Mouse (Mus musculus) cerebellum, adult 8-10 months (tissue): ENCODE data around the gene Rps24.
"Not testable (repeated sequence)": the region's sequence is repeated elsewhere in the genome, so short reads cannot be mapped to it uniquely, and the experiment has no call there.

Experiments
- DNase-seq: peaks from one replicate; pipeline ENCODE4 v3.0.0; 2022

Rps24 gene

GRCm38 (mm10) chr14:24486773-24487227 is at the start of gene Rps24, which contains the start of gene Polr3a:
Gene Rps24, plus strand, starts transcription at chr14:24487125.
Gene Polr3a, minus strand, starts transcription at chr14:24487058.
- peak; percentile 90 for DNase-seq

DNA sequence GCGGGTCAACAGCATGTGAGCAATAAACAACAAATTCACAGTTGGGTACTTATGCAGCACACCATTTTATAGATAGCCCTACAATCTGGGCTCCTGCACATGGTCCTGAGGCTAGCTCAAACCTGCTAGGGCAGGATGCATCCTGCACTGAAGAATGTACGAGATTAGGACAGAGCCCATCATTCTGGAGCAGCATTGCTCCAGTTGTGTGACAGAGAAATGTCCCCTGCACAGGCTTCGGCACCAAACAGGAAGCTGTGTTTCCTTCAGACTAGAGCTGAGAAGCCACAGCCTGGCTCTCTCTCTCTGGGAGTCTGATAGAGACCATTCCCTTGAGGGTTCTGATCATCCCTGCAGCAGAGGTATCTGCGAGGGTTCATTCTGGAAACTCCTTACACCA is 43.4 kb upstream of the Rps24 start:
- not testable (repeated sequence) for DNase-seq

DNA sequence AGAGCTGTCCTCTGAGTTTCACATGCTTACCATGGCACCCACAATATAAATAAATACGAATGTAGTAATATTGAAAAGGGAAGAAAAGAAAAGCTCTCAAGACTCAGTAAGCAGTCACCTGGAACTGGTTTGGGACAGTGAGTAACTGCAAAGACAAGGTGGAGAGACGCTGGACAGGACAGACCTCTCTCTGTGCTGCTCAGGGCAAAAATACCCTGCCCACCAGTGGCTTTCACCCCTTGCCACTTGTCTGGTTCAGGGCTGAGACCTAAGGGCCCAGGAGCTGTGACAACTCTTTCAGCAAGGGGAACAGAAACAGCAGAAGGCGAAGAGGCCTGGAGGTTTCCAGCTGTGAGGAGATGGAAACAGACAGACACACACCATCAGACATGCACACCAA is 28.7 kb upstream of the Rps24 start:
- DNase-seq, result no peak

GRCm38 (mm10) chr14:24468806-24469205 is 18.1 kb upstream of the Rps24 start:
- no peak for DNase-seq

- no peak for DNase-seq
Measured at GRCm38 (mm10) chr14:24486241-24486767, 621 bp upstream of the Rps24 start.

DNA sequence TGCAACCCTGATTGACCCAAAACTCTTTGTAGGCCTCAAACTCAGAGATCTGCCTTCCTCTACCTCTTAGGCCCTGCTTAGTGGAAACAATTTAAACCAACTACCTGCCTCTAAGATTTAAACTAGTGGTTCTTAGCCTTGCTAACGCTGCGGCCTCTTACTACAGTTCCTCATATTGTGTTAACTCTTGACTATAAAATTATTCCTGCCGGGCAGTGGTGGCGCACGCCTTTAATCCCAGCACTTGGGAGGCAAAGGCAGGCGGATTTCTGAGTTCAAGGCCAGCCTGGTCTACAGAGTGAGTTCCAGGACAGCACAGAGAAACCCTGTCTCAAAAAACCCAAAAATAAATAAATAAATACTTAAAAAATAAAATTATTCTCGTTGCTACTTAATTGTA is 2.8 kb downstream of the Rps24 start:
- DNase-seq, result not testable (repeated sequence)

DNA sequence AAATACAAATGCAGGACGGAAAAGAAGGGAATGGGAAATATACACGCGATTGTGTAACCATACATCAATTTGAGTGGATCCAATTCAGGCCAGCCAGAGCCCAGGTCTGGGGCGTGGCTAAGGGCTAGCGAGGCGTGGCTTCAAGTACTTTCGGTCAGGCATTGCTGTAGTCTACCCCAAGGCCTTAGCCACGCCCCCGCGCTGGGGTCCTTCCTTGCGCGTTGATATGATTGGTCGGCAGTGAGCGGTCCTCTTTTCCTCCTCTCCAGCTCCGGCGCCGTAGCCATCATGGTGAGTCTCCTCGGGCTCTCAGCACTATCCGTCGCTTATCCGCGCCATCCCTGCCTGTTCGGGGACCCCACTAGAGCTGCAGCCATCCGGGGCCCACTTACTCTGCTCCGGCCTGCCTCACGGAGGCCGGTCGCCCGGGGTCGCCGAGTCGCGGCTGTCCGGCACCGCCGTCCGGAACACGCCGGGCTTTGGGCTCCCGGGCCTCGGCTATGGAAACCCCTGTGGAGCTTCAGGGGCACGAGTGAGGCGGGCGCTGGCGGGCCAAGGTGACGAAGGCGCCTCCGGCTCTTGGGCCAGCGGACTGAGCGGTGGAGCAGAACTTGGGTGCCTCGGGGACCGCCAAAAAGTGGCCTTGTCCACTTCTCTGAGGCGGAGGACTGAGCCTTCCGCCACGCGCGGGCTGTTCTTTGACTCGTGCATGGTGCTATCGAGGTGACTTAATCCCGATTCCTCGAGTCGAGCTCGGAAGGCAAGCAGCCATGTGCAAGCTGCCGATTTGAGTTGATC is 3.7 kb downstream of the Rps24 start:
- DNase-seq, result peak; percentile 98

- DNase-seq, result no peak
Measured at GRCm38 (mm10) chr14:24491266-24491981, 4.5 kb downstream of the Rps24 start.

DNA sequence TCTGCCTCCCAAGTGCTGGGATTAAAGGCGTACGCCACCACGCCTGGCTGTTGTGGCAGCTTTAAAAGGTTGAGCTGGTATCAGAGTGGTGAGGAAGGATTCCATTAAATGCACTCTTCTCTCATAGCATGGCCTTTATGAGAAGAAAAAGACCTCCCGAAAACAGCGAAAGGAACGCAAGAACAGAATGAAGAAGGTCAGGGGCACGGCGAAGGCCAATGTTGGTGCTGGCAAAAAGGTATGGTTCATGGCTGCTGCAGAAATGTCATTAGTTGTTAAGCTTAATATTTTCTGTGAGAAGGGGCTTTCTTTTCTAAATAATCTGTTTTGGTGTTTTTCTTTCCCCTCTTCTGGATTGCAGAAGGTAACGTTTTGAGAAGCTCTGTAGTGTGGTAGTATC is 6.3 kb downstream of the Rps24 start:
- DNase-seq, result no peak

GRCm38 (mm10) chr14:24496507-24496906 is 9.6 kb downstream of the Rps24 start:
- no peak for DNase-seq

- no peak for DNase-seq
Measured at GRCm38 (mm10) chr14:24497443-24497842, 10.5 kb downstream of the Rps24 start.

GRCm38 (mm10) chr14:24498561-24499255 is 11.8 kb downstream of the Rps24 start:
- no peak for DNase-seq

DNA sequence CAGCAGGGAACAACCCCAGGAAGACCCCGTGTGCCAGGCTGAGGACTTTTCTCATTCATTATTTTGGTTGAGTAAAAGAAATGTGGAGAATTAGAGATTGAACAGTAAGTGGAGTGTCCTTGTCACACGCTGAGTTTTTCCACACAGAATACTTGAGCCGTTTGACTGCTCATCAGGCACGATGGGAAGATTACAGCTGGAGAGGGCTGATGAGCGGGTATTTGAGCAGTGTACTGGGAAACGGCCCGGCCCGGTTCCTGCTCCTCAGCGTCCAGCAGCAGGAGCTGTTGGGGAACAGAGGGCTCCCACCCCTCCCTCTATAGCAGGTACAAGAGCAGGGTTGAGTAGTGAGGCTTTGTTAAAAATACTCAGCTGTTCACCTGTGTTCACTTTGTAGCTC is 12.6 kb downstream of the Rps24 start:
- DNase-seq, result no peak

DNA sequence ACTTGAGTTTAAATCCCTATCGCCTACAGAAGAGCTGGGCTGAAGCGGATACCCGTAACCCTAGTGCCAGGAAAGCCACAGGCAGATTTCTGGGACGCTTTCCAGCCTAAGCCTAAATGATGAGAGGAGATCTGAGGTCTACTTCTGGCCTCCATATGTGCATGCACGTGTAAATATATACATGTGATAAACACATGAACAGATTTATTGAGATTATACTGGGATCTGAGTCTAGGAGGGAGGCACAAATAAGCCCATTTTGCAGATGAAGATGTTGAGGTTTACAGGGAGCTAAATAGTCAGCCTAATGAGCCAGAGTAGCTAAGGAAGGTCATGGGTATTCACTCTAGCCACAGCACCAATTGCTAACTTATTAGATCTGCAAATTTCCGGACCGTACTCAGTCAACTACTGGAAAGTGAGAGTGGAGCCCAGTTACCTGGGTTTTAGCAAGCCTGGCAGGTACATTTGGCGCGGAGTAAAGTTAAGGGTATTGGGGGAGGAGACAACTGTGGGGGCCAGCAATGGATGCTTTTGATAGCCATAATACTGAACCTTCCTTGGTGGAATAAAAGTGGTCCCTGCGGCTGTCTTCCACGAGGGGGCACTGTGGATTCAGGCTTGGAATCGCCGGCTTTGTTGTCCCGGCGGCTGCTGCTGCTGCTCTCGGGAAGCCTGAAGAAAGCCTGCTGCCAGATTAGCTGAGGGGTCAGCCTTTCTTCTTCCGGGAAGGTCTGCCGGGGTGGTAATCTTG is 13.3 kb downstream of the Rps24 start:
- peak; percentile 93 for DNase-seq

- no peak for DNase-seq
Measured at GRCm38 (mm10) chr14:24500845-24501186, 13.9 kb downstream of the Rps24 start.

DNA sequence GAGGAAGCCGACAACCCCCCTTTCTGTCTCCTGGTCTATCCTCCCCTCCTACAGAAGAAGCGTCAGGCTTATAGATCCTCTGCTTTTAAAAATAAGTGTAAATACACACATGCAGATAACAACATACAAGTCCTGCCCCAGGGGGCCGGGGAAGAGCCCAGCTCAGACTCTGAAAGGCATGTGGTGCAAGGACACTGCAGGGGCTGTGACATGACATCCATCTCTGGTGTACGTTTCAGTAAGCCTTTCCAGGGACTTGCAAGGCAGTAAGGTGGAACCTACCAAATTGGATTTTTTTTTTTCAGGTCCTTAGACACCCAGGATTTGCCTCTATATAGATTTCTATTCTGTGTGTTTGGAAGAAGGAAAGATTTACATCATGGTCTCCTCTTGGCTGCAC is 14.3 kb downstream of the Rps24 start:
- DNase-seq, result no peak

DNA sequence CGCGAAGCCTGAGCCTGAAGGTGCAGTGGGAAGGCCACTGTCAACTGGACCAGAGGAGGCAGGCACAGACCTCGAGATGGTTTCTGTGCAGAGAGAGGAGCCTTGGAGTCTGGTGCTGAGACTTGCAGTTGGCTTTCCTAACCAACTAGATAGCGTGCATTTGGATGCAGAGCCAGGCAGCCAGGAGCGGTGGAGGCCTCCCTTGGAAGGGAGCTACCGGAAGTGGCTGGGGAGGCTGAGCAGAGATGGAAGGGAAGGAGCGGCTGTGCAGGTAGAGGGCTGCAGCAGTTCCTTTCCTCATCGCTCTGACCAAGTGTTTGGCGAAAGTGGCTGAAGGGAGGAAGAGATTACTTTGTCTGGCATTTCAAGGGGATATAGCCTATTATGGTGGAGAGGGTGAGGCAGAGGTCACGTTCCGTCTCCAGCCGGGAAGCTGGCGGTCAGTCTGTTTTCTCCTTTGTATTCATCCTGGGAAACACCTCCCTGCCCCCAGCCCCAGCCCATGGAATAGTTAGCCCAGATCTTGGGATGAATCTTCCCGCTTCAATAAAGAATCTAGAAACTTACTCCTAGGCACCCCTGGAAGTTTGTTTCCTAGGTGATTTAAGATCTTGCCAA is 20.6 kb downstream of the Rps24 start:
- no peak for DNase-seq

DNA sequence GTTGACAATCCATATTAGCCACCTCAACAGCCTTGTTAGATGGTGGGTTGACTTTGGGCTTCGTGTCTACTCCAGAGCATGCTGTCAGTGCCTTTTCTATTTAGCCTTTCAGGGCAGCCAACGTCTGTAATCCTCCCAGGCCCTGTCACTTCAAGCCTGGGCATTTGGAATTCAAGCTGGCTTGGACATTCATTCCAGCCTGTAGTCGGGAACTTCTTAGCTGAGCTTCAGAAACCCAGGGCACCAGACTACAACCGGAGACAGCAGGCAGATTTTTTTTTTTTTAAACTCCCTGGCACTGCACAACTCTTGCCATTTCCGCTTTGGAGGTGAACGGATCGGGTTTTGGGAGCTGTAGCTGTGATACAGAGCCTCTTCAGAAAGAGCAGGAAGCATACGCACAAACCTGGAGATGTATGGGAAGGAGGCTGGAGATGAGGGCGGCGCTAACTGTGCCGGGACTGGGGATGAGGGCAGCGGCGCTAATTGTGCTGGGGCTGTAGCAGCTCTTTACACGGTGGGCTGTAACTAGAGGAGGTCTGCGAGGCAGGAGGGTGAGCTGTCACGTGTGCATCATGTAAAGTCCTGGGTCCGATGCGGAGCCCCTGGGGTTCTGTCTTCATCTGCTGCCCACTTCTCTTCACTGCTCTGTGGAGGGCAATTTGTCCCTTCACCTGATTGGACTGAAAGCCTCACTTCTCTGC is 21.3 kb downstream of the Rps24 start:
- peak; percentile 41 for DNase-seq

DNA sequence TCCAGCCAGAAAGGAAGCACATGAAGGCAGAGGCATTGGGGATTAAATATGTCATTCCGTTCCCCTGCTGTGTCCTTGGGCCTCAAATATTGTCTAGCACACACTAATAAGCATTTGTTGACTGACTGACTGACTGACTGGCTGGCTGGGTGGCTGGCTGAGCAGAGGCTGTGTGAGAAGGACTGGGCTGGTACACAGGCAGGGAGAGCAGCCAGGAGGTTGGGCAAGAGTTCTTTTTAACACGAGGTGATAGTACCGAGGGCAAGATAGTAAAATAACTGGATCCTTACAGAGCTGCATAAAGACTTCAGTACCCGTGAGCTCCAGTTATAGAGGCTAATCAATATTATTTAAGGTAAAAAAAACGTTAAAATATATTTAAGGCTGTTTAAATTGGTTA is 22.6 kb downstream of the Rps24 start:
- DNase-seq, result no peak

DNA sequence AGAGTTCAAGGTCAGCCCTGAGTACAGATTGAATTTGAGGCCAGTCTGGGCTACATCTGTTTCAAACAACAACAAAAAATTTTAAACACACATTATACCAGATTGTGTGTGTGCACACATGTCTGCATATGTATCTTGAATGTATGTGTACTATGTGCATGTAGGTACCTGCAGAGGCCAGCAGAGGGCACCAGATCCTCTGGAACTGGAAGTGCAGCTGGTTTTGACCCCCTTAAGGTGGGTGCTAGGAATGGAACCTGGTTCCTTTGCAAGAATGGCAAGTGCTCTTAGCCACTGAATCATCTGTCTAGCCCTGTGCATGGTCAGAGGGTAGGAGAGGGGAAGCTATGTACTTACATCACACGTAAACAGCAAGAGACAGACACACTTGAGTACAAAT is 23.3 kb downstream of the Rps24 start:
- DNase-seq, result no peak

DNA sequence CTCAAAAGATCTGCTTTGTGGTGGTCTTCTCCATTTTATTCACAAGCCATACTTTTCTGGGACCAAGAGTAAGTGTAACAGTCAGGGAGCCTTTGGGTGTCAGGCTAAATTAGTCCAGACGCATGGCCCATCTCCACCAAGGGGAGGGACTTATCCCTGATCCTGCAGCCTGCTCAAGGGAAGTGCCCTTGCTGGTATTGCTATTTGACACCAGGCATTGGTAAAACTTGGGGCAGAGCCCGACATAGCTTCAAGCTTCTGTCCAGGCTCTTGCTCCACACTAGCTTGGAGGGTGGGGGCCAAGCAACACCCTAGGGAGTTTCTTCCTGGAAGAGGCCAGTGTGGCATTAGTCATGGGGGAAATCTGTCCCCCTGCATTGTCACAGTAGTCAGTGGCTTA is 23.8 kb downstream of the Rps24 start:
- no peak for DNase-seq
